Mouse (Mus musculus): ENCODE results near the gene Cdhr2. TPM values are rescaled to one million over a fixed set of nuclear protein-coding genes. Genes with fewer than 3 reads are reported as not detected.

The Cdhr2 gene
- total RNA-seq, 1 experiment from 2014 or later, result not detected

DNA sequence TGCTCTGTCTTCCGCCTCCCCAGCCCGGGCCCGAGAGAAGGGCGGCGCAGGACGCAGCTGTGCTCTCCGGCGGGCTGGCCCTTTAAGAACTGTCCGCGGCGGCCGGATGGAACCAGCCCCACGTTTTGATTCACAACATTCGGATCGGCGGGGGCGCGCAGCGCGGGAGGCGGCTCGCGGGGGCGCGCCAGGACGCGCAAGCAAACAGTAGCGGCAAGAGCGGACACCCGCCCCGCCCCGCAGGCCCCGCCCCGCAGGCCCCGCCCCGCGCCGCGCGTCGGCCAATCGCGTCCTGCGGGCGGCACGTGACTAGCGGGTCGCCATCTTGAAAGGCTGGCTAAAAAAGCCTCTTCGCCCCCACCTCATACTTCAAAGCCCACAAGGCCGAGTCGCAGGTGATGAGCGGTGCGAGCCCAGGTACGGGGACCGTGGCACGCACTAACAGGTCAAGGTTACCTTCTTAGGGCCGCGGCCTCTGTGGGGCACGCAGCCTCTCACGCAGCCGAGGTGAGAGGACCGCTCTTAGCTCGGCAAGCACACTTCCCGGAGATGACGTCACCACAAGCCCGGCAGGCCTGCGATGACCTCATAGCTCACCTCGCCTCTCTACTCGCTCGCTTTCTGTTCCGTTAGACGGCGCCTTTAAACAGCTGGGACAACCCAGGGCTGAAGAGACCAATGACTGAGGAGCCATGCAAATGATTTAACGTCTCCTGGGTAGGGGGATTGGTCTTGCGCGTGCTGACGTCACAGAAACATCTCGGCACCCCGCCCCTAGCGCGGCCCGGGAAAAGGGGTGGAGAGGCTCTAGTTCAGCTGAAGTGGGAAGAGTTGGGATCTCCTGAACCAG lies 13.5 kb upstream of the Cdhr2 start:
- peak; percentile 75 to 76 for ATAC-seq (replicated peaks in 1 of 2; ENCODE audit: insufficient read depth in 1 of 2, low FRiP score in 2 of 2, low TSS enrichment in 1 of 2, low read depth in 1 of 2, poor library complexity in 2 of 2, severe bottlenecking in 2 of 2)

DNA sequence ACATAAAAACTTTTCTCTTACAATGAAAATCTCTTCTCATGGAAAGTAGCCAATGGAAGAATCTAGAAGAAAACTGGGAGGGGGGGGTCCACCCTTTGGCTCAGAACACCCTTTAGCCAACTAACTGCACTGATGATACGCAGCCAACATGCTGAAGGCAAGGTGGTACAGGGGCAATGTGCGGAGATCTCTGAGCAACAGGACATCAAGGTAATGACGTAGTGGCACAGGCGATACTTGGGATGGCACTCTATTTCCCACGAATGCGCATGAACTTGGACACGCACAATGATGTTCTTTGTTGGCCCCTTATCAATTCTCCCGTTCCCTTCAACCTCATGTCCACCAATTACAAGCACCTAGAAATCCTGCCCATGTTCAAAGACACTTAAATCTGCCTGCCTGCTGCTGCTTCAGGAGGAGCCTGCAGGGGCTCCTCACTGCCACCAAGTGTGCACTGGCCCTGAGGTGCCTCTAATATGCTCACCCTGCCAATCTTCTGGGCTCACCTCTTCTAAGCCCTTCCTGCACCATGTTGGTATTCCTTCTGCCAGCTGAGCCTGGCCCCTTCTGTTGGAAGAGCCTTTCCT lies 11.0 kb upstream of the Cdhr2 start:
- ATAC-seq (replicated peaks in 1 of 2; ENCODE audit: insufficient read depth in 1 of 2, low FRiP score in 2 of 2, low TSS enrichment in 1 of 2, low read depth in 1 of 2, poor library complexity in 2 of 2, severe bottlenecking in 2 of 2), result no peak

DNA sequence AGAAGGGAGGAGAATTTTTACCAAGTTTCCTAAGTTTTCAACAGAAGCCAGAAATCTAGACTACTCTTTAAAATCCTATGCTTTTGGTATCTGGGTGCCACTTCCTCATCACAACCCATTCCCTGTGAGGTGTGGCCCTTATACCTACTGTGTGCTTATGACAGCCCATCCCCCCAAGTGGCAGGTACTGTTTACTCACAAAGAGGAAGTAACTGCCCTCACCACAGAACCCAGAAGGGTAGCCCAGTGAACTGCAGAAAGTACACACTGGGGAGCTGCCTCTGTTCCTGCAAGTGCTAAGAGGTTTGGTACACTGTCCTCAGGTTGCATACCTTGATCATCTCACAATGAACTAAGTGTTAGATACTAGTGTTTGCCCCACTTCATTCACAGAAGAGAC lies 9.5 kb upstream of the Cdhr2 start:
- no peak for ATAC-seq (replicated peaks in 1 of 2; ENCODE audit: insufficient read depth in 1 of 2, low FRiP score in 2 of 2, low TSS enrichment in 1 of 2, low read depth in 1 of 2, poor library complexity in 2 of 2, severe bottlenecking in 2 of 2)

DNA sequence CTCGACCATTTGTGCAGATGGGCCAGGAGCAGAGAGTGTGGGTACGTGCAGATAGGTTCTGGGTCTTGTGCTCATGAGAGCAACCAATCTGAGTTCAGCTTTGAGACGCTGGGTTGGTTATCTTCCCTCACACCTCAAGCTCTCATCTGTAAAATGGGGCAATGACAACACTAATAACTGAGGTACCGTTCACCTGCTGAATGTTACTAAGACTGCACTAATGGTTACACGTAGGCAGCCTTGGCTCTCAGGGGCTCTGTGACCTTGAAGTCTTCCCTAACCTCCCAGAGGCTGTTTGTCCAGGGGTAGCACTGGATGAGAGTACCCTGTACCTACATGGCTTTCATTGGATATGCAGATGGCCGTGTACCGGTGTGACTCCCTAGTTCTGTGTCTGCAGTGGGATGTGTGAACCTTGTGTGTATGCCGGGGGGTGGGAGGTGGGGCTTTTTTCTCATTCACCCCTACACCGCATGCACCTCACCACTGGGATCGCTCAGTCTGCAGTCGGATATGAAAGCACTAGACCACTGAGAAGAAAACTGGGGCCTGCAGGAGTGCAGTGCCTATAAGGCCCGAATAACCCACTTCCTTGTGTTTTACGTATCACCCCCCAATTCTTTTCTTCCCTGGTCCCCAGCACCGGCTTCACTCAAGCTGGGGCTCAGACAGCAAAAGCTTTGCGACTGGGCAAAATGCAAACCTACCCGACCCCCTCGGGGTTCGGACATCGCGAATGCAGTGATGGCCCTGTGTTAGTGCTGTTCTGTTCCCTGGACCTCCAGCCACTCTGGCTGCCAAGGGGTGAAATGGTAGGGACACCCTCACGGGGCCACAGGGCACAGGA lies 8.3 kb upstream of the Cdhr2 start:
- no peak for ATAC-seq (replicated peaks in 1 of 2; ENCODE audit: insufficient read depth in 1 of 2, low FRiP score in 2 of 2, low TSS enrichment in 1 of 2, low read depth in 1 of 2, poor library complexity in 2 of 2, severe bottlenecking in 2 of 2)

DNA sequence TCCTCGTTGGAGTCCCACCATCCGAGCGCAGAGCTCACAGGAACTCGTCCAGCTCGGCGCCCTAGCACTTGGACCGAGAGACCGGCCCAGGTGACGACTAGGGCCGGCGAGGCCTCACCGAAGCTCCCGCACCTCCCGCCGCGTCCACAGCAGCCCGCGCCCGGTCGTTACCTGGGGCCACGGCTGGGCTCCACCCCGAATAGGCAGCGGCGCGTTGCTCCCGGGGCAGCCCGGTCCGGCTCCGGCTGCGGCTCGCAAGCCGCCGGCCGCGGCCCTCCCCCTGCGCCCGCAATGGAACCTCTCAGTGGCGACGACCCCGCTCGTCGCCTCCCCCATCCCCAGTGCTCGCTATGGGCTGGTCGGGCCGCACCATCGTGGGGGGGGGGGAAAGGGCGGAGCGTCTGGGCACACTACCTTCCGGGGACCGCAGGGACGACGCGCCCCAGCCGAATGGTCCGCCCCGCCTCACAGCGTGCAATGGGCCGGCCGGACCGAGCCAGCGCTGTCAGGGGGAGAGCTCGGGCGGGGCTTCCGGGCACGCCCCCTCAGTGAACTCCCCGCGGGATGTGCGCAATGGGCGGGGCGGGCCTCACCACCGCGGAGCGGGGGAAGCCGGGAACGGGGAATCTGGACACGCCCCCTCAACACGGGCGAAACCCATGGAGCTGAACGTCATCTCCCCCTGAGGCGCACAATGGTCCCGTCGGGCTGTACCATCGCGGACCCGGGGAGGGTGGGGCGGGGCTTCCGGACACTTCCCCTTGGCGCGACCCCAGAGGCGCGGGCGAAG lies 7.5 kb upstream of the Cdhr2 start, which contains the start of gene Rnf44:
Gene Rnf44 (minus strand): TSS at position 350 of the 790 bp plus-strand sequence.
- ATAC-seq (replicated peaks in 1 of 2; ENCODE audit: insufficient read depth in 1 of 2, low FRiP score in 2 of 2, low TSS enrichment in 1 of 2, low read depth in 1 of 2, poor library complexity in 2 of 2, severe bottlenecking in 2 of 2), result peak; percentile 90

DNA sequence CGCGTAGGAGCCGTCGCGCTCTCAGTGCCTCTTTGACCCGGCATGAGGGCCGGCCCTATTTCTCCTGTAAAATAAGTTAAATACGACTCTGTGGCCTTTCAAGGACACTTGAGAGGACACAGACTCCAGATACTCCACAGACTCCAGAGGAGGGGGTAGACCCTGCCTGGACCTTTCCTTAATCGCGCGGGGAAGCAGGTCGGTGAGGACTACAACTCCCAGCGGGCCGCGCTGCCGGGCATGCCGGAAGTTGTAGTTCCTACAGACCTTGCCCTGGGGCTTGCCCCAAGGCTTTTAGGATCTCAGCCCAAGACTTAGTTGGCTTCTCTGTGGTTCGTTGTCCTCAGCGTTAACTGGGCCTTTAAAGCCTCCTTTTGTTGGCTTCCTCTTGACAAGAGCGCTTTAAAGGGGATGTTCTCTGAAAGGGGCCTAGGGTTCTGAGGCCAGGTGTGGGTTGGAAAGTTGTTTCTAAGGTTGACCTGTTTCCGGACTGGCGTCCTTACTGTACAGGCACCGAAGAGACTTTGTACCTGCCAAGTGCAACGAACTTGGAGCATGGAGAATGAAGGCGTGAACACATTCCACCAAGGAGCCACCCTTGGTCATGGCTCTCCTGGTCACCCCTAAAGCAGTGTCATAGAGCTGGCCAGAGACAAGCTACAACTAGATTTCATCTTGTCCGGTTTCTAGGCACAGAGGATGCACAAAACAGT lies 6.8 kb upstream of the Cdhr2 start:
- ATAC-seq (replicated peaks in 1 of 2; ENCODE audit: insufficient read depth in 1 of 2, low FRiP score in 2 of 2, low TSS enrichment in 1 of 2, low read depth in 1 of 2, poor library complexity in 2 of 2, severe bottlenecking in 2 of 2), result peak; percentile 67 to 70

DNA sequence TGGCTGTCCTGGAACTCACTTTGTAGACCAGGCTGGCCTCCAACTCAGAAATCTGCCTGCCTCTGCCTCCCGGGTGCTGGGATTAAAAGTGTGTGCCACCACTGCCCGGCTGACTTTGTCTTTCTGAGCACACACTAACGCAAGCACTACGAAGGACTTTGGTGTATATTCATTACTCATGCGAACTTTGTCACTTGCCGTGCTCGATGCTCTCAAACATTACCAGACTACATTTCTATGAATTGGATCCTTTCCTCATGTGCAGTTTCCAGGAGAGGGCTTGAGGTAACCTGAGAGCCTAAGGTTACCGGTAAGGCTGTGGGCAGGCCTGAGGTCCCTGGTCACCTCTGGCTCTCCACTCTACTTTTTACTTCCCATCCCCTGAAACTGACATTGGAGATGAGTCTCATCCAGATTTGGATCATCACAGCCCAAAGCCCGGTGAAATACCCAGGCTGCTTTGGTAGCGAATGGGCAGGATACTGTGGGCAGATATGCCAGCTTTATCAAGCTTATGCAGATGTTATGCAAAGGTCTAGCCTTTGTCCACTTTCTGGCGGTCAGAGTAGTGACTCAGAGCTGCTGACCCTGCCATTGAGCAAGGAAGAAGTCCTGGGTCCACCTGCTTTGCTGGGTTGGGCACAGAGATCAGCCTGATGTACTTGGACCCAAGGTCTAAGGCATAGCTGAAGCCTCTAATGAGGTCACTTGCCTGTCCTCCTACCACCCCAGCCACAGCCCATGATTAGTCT lies 5.6 kb upstream of the Cdhr2 start:
- ATAC-seq (replicated peaks in 1 of 2; ENCODE audit: insufficient read depth in 1 of 2, low FRiP score in 2 of 2, low TSS enrichment in 1 of 2, low read depth in 1 of 2, poor library complexity in 2 of 2, severe bottlenecking in 2 of 2), result no peak

DNA sequence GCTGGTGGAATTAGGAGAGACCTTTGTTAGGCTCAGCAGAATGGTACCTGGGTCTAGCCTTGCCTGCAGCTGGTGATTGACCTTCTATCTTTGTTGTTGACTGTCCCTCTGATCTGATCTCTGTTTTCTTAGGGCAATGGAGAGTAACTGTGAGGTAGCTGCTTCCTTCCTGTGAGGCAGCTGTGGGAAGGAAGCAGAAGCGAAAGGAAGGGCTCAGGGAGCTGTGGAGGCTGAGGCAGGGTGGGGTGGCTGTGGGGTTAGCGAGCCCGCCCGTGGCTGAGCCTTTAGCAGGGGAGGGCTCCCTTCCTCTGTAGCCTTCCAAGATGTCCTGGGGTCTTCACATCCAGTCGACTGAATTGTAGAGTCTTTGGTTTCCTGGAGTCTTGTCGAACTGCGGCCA lies 1.2 kb downstream of the Cdhr2 start:
- no peak for ATAC-seq (replicated peaks in 1 of 2; ENCODE audit: insufficient read depth in 1 of 2, low FRiP score in 2 of 2, low TSS enrichment in 1 of 2, low read depth in 1 of 2, poor library complexity in 2 of 2, severe bottlenecking in 2 of 2)

DNA sequence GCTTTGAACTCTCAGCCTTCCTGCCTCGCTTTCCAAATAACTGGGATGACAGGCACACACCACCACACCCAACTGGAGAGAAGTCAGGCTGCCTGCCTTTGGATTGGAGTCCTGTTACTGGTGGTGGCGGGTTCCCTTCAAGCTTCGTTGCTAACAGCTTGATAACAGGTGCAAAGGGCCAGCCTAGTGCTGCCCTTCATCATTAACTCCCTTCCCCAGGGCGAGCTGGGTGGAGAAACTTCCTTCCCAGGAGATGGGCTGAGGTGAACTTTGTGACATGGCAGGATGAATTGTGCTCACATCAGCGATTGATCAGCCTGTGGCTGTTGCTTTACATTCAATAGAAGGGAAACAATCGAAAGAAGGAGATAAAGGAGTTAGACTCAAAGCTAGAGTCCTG lies 3.6 kb downstream of the Cdhr2 start:
- ATAC-seq (replicated peaks in 1 of 2; ENCODE audit: insufficient read depth in 1 of 2, low FRiP score in 2 of 2, low TSS enrichment in 1 of 2, low read depth in 1 of 2, poor library complexity in 2 of 2, severe bottlenecking in 2 of 2), result no peak

DNA sequence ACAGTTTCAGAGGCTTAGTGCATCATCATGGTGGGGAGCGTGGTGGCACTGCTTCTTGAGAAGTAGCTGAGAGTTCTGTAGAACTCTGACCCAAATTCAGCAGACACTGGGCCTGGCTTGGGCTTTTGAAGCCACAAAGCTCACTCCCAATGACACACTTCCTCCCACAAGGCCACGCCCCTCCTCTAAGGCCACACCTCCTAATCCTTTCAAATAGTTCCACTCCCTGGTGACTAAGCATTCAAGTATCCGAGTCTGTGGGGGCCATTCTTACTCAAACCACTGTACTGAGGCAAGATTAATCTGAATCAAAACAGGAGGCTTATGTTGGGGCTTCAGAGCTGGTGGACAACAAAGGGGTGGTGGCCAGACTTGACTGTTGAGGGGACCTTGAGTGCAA lies 9.6 kb downstream of the Cdhr2 start:
- no peak for ATAC-seq (replicated peaks in 1 of 2; ENCODE audit: insufficient read depth in 1 of 2, low FRiP score in 2 of 2, low TSS enrichment in 1 of 2, low read depth in 1 of 2, poor library complexity in 2 of 2, severe bottlenecking in 2 of 2)

DNA sequence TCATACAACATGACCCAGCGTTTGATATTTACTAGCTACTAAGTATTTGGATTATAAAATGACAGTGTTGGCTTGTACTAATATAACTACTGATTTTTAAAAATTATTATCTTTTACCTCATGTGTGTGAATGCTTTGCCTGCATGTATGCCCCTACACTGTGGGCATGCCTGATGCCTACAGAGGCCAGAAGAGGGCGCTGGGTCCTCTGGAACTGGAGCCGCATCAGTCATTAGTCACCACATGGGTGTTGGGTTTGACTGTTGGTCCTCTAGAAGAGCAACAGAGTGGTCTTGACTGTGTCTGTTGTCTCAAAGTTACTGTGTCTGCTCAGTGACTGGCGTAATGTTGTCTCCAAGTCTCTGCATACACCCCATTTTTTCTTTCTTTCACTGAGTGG lies 13.1 kb downstream of the Cdhr2 start:
- no peak for ATAC-seq (replicated peaks in 1 of 2; ENCODE audit: insufficient read depth in 1 of 2, low FRiP score in 2 of 2, low TSS enrichment in 1 of 2, low read depth in 1 of 2, poor library complexity in 2 of 2, severe bottlenecking in 2 of 2)

DNA sequence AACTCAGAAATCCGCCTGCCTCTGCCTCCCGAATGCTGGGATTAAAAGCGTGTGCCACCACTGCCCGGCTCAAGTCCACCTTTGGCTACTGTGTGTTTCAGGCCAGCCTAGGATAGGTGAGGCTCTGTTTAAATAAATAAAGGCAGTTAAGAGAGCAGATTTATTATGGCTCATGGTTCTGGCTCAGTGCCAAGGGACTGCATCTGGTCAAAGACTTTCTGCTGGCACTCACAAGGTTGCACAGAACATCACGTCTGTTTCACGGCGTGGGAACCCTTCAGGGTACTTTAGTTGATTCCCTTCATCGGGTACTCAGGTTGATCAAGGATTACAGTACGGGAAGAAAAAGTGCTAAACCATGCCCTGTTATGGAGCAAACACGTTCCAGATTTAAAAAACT lies 13.7 kb downstream of the Cdhr2 start:
- ATAC-seq (replicated peaks in 1 of 2; ENCODE audit: insufficient read depth in 1 of 2, low FRiP score in 2 of 2, low TSS enrichment in 1 of 2, low read depth in 1 of 2, poor library complexity in 2 of 2, severe bottlenecking in 2 of 2), result no peak

DNA sequence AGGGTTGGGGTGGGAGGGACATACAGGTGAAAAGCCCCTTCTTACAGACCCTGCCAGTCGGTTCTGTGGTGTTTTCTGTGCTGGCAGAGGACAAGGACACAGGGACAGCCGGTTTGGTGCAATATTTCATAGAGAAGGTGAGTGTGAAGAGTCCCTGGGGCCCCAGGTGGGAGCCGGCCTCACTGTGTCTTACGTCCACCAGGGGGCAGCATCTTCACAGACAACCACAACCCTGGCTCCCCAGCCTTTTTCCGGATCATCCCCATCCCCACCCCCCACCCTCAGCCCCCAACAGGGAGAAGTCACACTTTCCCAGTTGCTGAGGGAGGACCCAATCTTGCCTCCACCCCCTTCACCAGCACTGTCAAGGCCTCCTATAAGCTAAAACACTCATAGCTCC lies 15.7 kb downstream of the Cdhr2 start:
- ATAC-seq (replicated peaks in 1 of 2; ENCODE audit: insufficient read depth in 1 of 2, low FRiP score in 2 of 2, low TSS enrichment in 1 of 2, low read depth in 1 of 2, poor library complexity in 2 of 2, severe bottlenecking in 2 of 2), result peak in 1 of 2 experiments; percentile 46; a peak in 1 of 4 replicates

DNA sequence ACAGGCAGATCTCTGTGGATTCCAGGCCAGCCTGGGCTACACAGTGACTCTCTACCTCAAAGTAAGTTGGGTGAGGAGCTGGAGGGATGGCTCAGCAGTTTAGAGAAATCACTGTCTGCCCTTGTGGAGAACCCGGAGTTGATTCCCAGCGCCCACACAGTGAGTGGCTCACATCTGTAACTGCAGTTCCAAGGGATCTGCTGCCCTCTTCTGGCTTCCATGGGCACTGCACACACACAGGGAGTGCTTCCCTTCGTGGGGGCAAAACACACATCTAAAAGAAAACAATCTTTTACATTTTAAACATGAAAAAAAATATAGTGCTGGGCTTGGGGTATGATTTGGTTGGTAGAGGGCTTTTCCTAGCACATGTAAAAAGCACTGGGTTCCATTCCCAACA lies 21.9 kb downstream of the Cdhr2 start:
- ATAC-seq (replicated peaks in 1 of 2; ENCODE audit: insufficient read depth in 1 of 2, low FRiP score in 2 of 2, low TSS enrichment in 1 of 2, low read depth in 1 of 2, poor library complexity in 2 of 2, severe bottlenecking in 2 of 2), result no peak

DNA sequence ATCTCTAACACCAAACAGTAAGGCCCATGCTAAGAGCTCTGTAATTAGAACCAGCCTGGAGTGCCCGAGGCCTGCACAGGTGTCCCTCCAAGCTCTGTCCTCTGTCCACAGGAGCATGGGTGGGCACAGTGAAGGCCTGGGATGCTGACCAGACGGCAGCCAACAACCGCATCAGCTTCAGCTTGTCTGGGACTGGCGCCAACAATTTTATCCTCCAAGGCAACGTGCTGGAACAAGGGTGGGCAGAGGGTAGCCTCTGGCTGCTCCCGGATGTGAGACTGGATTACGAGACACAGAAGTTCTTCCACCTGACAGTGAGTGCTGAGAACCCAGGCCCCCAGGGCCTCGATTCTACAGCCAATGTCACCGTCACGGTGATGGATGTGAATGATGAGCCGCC lies 24.9 kb downstream of the Cdhr2 start:
- ATAC-seq (replicated peaks in 1 of 2; ENCODE audit: insufficient read depth in 1 of 2, low FRiP score in 2 of 2, low TSS enrichment in 1 of 2, low read depth in 1 of 2, poor library complexity in 2 of 2, severe bottlenecking in 2 of 2), result no peak

DNA sequence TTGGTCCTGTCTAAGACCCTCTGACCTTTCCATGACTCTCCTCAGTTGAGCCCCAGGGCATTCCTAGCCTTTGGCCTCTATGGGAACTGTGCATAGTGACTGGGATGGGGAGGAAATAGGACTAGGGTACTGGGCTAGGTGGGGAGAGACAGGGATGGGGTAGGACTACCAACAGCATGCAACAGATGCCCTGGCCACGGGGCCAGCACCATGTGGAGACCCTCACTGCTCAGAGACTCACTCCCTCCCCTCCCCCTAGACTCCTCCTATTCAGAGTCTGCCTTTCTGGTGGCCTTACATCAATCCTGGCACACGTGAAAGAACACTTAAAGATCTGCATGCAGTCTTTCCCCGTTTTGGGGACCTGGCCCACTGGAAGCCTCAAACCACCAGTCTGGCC lies 35.7 kb downstream of the Cdhr2 start:
- ATAC-seq (replicated peaks in 1 of 2; ENCODE audit: insufficient read depth in 1 of 2, low FRiP score in 2 of 2, low TSS enrichment in 1 of 2, low read depth in 1 of 2, poor library complexity in 2 of 2, severe bottlenecking in 2 of 2), result no peak

Data from hematopoietic stem cell, adult 5-6 weeks (primary cell).